Mouse (Mus musculus) bone marrow macrophage, adult 2 months (primary cell): ENCODE data around the gene Hist2h2ac.

Experiments used
- CTCF ChIP-seq: IDR thresholded peaks from 2 replicates; pipeline ENCODE4 v1.5.1; 2012; ENCODE audit warnings: low read depth, mild to moderate bottlenecking, low read length, moderate library complexity
- POLR2A ChIP-seq: IDR thresholded peaks from 2 replicates; pipeline ENCODE4 v1.6.1; 2012; ENCODE audit warnings: mild to moderate bottlenecking, low read depth, low read length, borderline replicate concordance

- TF ChIP-seq CTCF (no peak), POLR2A (no peak)
Measured at GRCm38 (mm10) chr3:96247356-96248140, 26.9 kb upstream of the Hist2h2ac start.
